Mouse (Mus musculus) adrenal gland, postnatal 0 days (tissue): ENCODE data around the gene Rab27a. TPM values are rescaled to one million over a fixed set of nuclear protein-coding genes. Genes with fewer than 3 reads are reported as not detected.

ENCODE experiments used
- microRNA-seq: library from miRNA; unstranded; fragments of <30 nt; microRNA quantifications from one replicate; pipeline ENCODE4, GENCODE M21; 2016; ENCODE audit warnings: borderline replicate concordance; ENCODE audit not compliant: insufficient number of aligned reads
- polyA plus RNA-seq: library from polyadenylated mRNA; unstranded; fragments of >200 nt; fragmentation: Nextera tagmentation; extraction: Ambion mirVana; gene quantifications from 2 replicates; pipeline ENCODE4 v1.2.1, GENCODE M21; 2015

The Rab27a gene
- 13.2 and 22.7 TPM in 2 replicates for polyA plus RNA-seq

GRCm38 (mm10) chr9:73044146-73045079, at the start of gene Rab27a:
Gene Rab27a, plus strand, starts transcription at chr9:73044854.

GRCm38 (mm10) chr9:73040080-73040479, 4.6 kb upstream of the Rab27a start, which contains the start of gene Pigb:
Gene Pigb, minus strand, starts transcription at chr9:73040378.

DNA sequence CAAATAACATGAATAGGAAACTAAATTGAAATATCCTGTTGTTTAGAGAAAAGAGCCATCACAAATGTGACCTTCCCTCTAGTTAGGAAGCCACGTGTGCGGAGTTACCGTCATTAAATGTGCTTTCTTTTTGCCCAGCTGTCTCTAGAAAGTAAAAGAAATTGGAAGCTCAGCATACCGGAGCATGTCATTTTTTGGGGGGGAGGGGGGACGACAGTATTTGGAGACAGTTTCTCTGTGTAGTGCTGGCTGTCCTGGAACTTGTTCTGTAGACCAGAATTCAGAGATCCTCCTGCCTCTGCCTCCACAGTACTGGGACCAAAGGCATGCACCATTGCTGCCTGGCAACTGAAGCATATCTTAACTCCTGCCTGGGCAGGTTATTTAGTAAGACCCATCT, 56.9 kb downstream of the Rab27a start, which contains the start of gene Khdc3:
Gene Khdc3 (plus strand): TSS at position 301 of the 400 bp plus-strand sequence.

DNA sequence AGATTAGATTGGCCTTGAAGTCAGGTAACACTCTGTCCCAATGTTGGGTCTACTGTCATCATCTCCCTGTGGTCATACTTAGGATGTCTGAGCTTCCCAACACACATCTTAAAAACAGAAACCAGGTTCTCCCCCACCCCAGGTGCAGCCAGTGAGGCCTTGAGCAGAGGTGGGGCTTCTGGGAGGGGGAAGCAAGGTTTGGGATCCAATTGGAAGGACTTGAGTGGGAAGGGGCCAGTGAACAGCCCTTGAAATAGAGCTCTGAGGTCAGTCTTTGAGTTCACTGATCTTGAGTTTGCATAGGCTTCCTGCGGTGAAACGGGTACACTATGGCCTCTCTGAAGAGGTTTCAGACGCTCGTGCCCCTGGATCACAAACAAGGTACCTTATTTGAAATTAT, 57.5 kb downstream of the Rab27a start, which contains the start of gene Gm20509:
Gene Gm20509 (plus strand): TSS at position 290 of the 400 bp plus-strand sequence.

DNA sequence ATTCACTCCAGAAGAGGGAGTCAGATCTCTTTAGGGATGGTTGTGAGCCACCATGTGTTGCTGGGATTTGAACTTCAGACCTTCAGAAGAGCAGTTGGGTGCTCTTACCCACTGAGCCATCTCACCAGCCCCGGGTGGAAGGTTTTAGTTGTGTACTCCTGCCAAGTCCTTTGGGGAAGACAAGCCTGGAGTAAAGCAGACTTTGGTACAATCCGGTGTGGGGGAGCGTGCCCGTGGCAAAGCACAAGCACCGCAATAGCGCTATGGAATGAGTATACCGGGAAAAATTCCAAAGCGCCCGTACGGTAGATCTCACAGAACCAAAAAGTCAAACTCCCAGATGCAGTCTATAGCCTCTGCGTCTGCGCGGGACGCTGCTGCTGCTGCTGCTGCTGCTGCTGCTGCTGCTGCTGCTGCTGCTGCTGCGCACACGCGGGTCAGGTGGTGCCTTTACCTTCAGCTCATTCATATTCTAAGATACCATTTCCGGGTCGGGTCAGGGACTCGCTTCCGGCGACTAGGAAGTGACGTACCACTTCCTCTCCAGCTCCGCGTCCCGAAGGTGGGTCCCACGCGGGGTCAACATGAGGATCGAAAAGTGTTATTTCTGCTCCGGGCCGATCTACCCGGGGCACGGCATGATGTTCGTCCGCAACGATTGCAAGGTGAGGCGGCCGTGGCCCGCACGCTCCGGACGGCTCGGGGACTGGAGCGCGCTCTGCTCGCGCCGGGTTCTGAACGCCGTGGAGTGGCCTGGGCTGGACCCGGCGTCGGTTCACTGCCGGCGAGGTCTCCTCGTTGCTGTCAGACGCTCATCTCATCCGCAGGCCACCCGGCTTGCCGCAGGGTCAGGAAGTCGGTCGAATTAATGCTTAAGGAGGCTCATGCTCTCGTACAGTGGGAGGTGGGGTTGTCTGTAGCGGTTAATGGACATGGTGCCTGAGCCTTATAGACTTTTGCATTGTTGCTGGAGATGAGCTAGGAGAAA, 68.6 kb downstream of the Rab27a start, which contains the start of gene Rsl24d1:
Gene Rsl24d1 (plus strand): TSS at position 508 of the 988 bp plus-strand sequence.

Small RNA genes lying within 50 kb of the gene (microRNA-seq; reads per million reads assigned to microRNA genes)
- gene Gm27353, result not detected

Other genes starting within 250 kb of the Rab27a start
- 0.36 and 0.41 TPM in 2 replicates for gene Prtg, start 238.0 kb upstream of the Rab27a start, polyA plus RNA-seq
- 2.2 TPM in 2 replicates for gene Pygo1, start 119.2 kb upstream of the Rab27a start, polyA plus RNA-seq
- gene Dyx1c1, start 86.1 kb upstream of the Rab27a start, polyA plus RNA-seq, result 1.4 and 2.2 TPM in 2 replicates
- gene Gm44503, start 86.0 kb upstream of the Rab27a start, polyA plus RNA-seq, result not detected in 2 replicates
- gene Ccpg1os, start 59.5 kb upstream of the Rab27a start, polyA plus RNA-seq, result 39.3 and 48.6 TPM in 2 replicates
- gene Ccpg1, start 59.4 kb upstream of the Rab27a start, polyA plus RNA-seq, result 48.7 and 78.5 TPM in 2 replicates
- gene Pigb, start 4.5 kb upstream of the Rab27a start, polyA plus RNA-seq, result 9.0 and 10.8 TPM in 2 replicates
- 0.26 and 0.76 TPM in 2 replicates for gene Khdc3, start 57.0 kb downstream of the Rab27a start, polyA plus RNA-seq
- 0.19 TPM in 1 of 2 replicates, not detected in the other for gene Gm20509, start 57.6 kb downstream of the Rab27a start, polyA plus RNA-seq
- 61.2 and 67.4 TPM in 2 replicates for gene Rsl24d1, start 68.6 kb downstream of the Rab27a start, polyA plus RNA-seq